Mouse (Mus musculus): ENCODE measurements around the gene Uck1. TPM values are rescaled to one million over a fixed set of nuclear protein-coding genes. Genes with fewer than 3 reads are reported as not detected.

Gene Uck1
- polyA plus RNA-seq, 1 experiment = 27.8 TPM

- no peaks in the 10 kb centered on the region for H3K4me1 ChIP-seq (ENCODE audit: control insufficient read depth, insufficient read depth, low read length)
- no peak for TF ChIP-seq EP300 (IDR thresholded peaks at IDR 0.05; ENCODE audit: insufficient read depth, low read depth, low read length)
- TF ChIP-seq POLR2A (IDR thresholded peaks at IDR 0.05; ENCODE audit: insufficient read depth, low read length) = no peak
- TF ChIP-seq CTCF (IDR thresholded peaks at IDR 0.05; ENCODE audit: low read depth, low read length) = no peak
- no peak overlapping the region for H3K9ac ChIP-seq (ENCODE audit: low read depth, poor library complexity, severe bottlenecking)
These were observed 44.4 kb downstream of the Uck1 start for GRCm38 (mm10) chr2:32215576-32215975.

DNA sequence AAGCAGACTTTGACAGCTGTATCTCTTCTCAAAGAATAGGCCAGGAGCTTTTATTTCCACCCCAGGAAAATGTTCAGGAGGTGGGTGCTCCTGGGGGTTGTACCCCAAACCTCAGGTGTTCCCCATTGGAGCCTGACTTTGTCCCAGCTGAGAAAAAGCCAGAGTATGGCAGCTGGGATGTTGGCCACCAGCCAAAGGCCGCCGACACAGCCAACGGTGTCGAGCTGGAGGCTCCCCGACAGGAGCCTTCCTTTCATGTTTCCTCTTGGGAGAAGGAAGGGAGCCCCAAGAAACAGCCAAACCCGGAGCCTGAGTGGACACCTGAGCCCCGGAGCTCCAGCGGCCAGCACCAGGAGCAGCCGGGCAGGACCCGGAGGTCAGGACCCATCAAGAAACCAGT is 47.0 kb downstream of the Uck1 start:
- Histone ChIP-seq H3K36me3 (ENCODE audit: control insufficient read depth, insufficient read depth, low read length, poor library complexity, severe bottlenecking) (peaks cover 75% of the 10 kb centered on the region), H3K9me3 (replicated peaks; ENCODE audit: control insufficient read depth, insufficient read depth, low read length, poor library complexity, severe bottlenecking) (no peaks in the 10 kb centered on the region), H3K4me1 (ENCODE audit: control insufficient read depth, insufficient read depth, low read length) (no peaks in the 10 kb centered on the region), H3K27me3 (ENCODE audit: control insufficient read depth, insufficient read depth, low read length, poor library complexity, severe bottlenecking) (no peaks in the 10 kb centered on the region), H3K9ac (ENCODE audit: low read depth, poor library complexity, severe bottlenecking) (no peak overlapping the region), H3K4me3 (ENCODE audit: low read depth, low read length) (no peak overlapping the region), H3K27ac (ENCODE audit: insufficient read depth, low read length) (no peak overlapping the region)
- no peak for TF ChIP-seq CTCF (IDR thresholded peaks at IDR 0.05; ENCODE audit: low read depth, low read length)
- TF ChIP-seq POLR2A (IDR thresholded peaks at IDR 0.05; ENCODE audit: insufficient read depth, low read length) = no peak
- no peak for TF ChIP-seq EP300 (IDR thresholded peaks at IDR 0.05; ENCODE audit: insufficient read depth, low read depth, low read length)

More at GRCm38 (mm10) chr2:32215576-32215975, 44.4 kb downstream of the Uck1 start:
- no peaks in the 10 kb centered on the region for H3K9me3 ChIP-seq (replicated peaks; ENCODE audit: control insufficient read depth, insufficient read depth, low read length, poor library complexity, severe bottlenecking)
- peaks cover 75% of the 10 kb centered on the region for H3K36me3 ChIP-seq (ENCODE audit: control insufficient read depth, insufficient read depth, low read length, poor library complexity, severe bottlenecking)
- H3K4me3 ChIP-seq (ENCODE audit: low read depth, low read length) = no peak overlapping the region
- no peaks in the 10 kb centered on the region for H3K27me3 ChIP-seq (ENCODE audit: control insufficient read depth, insufficient read depth, low read length, poor library complexity, severe bottlenecking)
- H3K27ac ChIP-seq (ENCODE audit: insufficient read depth, low read length) = no peak overlapping the region

DNA sequence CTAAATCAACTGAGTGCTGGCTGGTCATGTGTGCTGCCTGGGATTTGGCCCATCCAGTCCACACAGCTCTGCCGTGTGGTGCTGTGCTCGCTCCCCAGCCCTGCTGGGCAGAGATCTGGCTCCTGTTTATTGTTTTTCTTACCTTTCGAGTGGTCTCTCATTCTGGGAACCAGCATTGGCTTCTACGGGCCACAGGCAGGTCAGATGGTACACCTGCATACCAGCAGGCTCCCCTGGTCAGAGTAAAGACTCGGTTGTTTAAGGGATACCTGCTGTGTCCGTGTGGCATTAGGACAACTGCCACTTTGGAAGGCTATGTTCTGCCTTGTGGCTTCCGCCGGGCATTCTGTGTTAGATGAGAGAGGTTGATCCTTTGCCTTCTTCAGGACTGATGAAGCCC is 48.3 kb downstream of the Uck1 start:
- Histone ChIP-seq H3K9ac (ENCODE audit: low read depth, poor library complexity, severe bottlenecking) (no peak overlapping the region), H3K36me3 (ENCODE audit: control insufficient read depth, insufficient read depth, low read length, poor library complexity, severe bottlenecking) (peaks cover 74% of the 10 kb centered on the region), H3K27me3 (ENCODE audit: control insufficient read depth, insufficient read depth, low read length, poor library complexity, severe bottlenecking) (no peaks in the 10 kb centered on the region), H3K4me1 (ENCODE audit: control insufficient read depth, insufficient read depth, low read length) (no peaks in the 10 kb centered on the region), H3K27ac (ENCODE audit: insufficient read depth, low read length) (no peak overlapping the region), H3K4me3 (ENCODE audit: low read depth, low read length) (no peak overlapping the region), H3K9me3 (replicated peaks; ENCODE audit: control insufficient read depth, insufficient read depth, low read length, poor library complexity, severe bottlenecking) (no peaks in the 10 kb centered on the region)
- TF ChIP-seq EP300 (IDR thresholded peaks at IDR 0.05; ENCODE audit: insufficient read depth, low read depth, low read length) (no peak), CTCF (IDR thresholded peaks at IDR 0.05; ENCODE audit: low read depth, low read length) (no peak), POLR2A (IDR thresholded peaks at IDR 0.05; ENCODE audit: insufficient read depth, low read length) (no peak)

DNA sequence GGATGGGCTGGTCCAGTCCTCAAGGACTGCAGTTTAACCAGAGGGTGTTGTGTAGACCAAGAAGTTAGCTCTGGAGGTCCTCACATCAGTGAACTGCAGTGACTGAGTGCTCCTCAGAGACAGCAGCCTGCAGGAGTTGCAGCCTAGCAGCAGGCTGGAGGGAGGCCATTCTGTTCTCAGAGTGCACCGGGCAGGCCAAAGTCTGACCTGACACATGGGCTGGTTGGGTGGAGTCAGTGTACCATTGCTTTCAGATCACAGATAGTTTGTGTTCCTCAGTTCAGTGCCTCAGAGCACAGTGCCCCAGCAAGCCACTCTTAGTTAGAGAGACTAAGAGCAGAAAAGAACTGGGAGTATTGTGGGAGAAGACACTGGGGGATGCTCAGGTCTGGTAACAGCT is 52.3 kb downstream of the Uck1 start:
- H3K9me3 ChIP-seq (replicated peaks; ENCODE audit: control insufficient read depth, insufficient read depth, low read length, poor library complexity, severe bottlenecking) = no peaks in the 10 kb centered on the region
- TF ChIP-seq POLR2A (IDR thresholded peaks at IDR 0.05; ENCODE audit: insufficient read depth, low read length) (no peak), EP300 (IDR thresholded peaks at IDR 0.05; ENCODE audit: insufficient read depth, low read depth, low read length) (no peak), CTCF (IDR thresholded peaks at IDR 0.05; ENCODE audit: low read depth, low read length) (no peak)
- H3K27ac ChIP-seq (ENCODE audit: insufficient read depth, low read length) = no peak overlapping the region
- H3K4me3 ChIP-seq (ENCODE audit: low read depth, low read length) = no peak overlapping the region
- H3K27me3 ChIP-seq (ENCODE audit: control insufficient read depth, insufficient read depth, low read length, poor library complexity, severe bottlenecking) = no peaks in the 10 kb centered on the region
- peaks cover 84% of the 10 kb centered on the region for H3K36me3 ChIP-seq (ENCODE audit: control insufficient read depth, insufficient read depth, low read length, poor library complexity, severe bottlenecking)
- no peaks in the 10 kb centered on the region for H3K4me1 ChIP-seq (ENCODE audit: control insufficient read depth, insufficient read depth, low read length)
- no peak overlapping the region for H3K9ac ChIP-seq (ENCODE audit: low read depth, poor library complexity, severe bottlenecking)

Other genes starting within 250 kb of the Uck1 start
- gene Fam78a, start 175.3 kb downstream of the Uck1 start, polyA plus RNA-seq (2011; ENCODE audit: insufficient read depth, insufficient read length, low read depth, missing spikeins) = 1.6 and 3.0 TPM in 2 replicates
- 1.2 TPM in 1 of 2 replicates, not detected in the other for gene Plpp7, start 164.6 kb downstream of the Uck1 start, polyA plus RNA-seq (2011; ENCODE audit: insufficient read depth, insufficient read length, low read depth, missing spikeins)
- gene Prrc2b, start 109.1 kb downstream of the Uck1 start, polyA plus RNA-seq (2011; ENCODE audit: insufficient read depth, insufficient read length, low read depth, missing spikeins) = 106 and 112 TPM in 2 replicates
- 30.6 and 39.5 TPM in 2 replicates for gene Pomt1, start 23.6 kb downstream of the Uck1 start, polyA plus RNA-seq (2011; ENCODE audit: insufficient read depth, insufficient read length, low read depth, missing spikeins)
- 38.4 and 39.3 TPM in 2 replicates for gene Golga2, start 27.2 kb upstream of the Uck1 start, polyA plus RNA-seq (2011; ENCODE audit: insufficient read depth, insufficient read length, low read depth, missing spikeins)
- gene Swi5, start 27.9 kb upstream of the Uck1 start, polyA plus RNA-seq (2011; ENCODE audit: insufficient read depth, insufficient read length, low read depth, missing spikeins) = 553 and 558 TPM in 2 replicates
- 34.3 and 38.7 TPM in 2 replicates for gene Ciz1, start 92.2 kb upstream of the Uck1 start, polyA plus RNA-seq (2011; ENCODE audit: insufficient read depth, insufficient read length, low read depth, missing spikeins)
- 11.6 and 17.0 TPM in 2 replicates for gene Dnm1, start 93.2 kb upstream of the Uck1 start, polyA plus RNA-seq (2011; ENCODE audit: insufficient read depth, insufficient read length, low read depth, missing spikeins)
- gene 1110008P14Rik, start 121.8 kb upstream of the Uck1 start, polyA plus RNA-seq (2011; ENCODE audit: insufficient read depth, insufficient read length, low read depth, missing spikeins) = 25.7 and 30.5 TPM in 2 replicates
- gene Lcn2, start 128.1 kb upstream of the Uck1 start, polyA plus RNA-seq (2011; ENCODE audit: insufficient read depth, insufficient read length, low read depth, missing spikeins) = not detected in 2 replicates
- 18.1 and 22.2 TPM in 2 replicates for gene Ptges2, start 135.7 kb upstream of the Uck1 start, polyA plus RNA-seq (2011; ENCODE audit: insufficient read depth, insufficient read length, low read depth, missing spikeins)
- 3.0 and 3.6 TPM in 2 replicates for gene Naif1, start 190.3 kb upstream of the Uck1 start, polyA plus RNA-seq (2011; ENCODE audit: insufficient read depth, insufficient read length, low read depth, missing spikeins)
- 12.8 and 16.5 TPM in 2 replicates for gene Slc25a25, start 191.3 kb upstream of the Uck1 start, polyA plus RNA-seq (2011; ENCODE audit: insufficient read depth, insufficient read length, low read depth, missing spikeins)